Mouse (Mus musculus): ENCODE measurements around the gene Olfr1441.

DNA sequence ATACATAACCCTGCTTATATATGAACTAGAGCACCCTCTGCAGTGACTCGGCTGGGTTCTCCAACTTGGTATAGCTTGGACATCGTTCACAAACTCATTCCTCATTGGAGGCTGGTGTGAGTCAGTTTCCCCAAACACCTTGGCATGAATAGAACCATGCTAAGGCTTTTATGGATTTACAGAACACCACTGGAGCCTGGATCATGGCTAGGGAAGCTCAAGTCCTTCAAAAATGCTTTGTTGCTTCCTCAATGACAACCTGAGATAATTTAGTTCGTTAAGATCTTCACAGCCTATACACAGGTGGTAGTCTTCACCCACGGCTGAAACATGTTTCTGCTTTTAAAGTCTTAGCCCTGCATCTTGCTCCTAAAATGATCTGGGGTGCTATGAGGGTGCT, 42.3 kb downstream of the Olfr1441 start:
- no peak for TF ChIP-seq CTCF (IDR thresholded peaks at IDR 0.05; ENCODE audit: borderline replicate concordance, insufficient read depth, low read depth, low read length)
- TF ChIP-seq POLR2A (IDR thresholded peaks at IDR 0.05; ENCODE audit: borderline replicate concordance, insufficient read depth, low read length), result no peak
